Mouse (Mus musculus): ENCODE measurements at regions not wholly inside any gene's neighbourhood (a gene's known extent, or its start where the extent isn't known, plus 50 kb on each side); places are given as distances from the start of the nearest gene placed in this dataset.
A peak's percentile ranks its signal among the peaks of the same experiment; 100 is the strongest.
"Not testable (repeated sequence)": the region's sequence is repeated elsewhere in the genome, so short reads cannot be mapped to it uniquely, and the experiment has no call there.

DNA sequence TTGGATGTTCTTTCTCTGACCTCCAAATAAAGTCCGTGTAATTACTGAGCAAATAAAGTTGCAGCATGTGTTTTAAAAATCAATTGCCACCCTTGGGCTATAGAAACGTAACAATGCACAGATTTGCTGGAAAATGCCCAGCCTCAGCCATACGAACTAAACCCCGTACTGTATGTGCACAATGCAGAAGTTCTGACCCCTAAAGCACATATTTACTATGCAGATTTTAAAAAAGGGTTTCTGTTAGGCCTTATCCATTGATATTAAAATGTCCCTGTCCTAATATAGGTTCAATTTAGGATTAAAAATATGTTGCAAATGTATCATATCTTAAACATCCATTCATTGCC is 126.5 kb upstream of the Otx2 start:
- Histone ChIP-seq H3K9me3 (ENCODE audit: control insufficient read depth, low read length) (no peaks in the 10 kb centered on the region), H3K9ac (ENCODE audit: low read depth, low read length) (no peak overlapping the region), H3K4me1 (replicated peaks; ENCODE audit: control insufficient read depth, insufficient read depth, low read length) (no peaks in the 10 kb centered on the region), H3K27me3 (ENCODE audit: control insufficient read depth, insufficient read depth, low read length) (no peaks in the 10 kb centered on the region), H3K4me2 (replicated peaks; ENCODE audit: low read depth, low read length) (no peak overlapping the region), H3K36me3 (ENCODE audit: control insufficient read depth, insufficient read depth, low read length) (no peaks in the 10 kb centered on the region), H3K27ac (ENCODE audit: low read depth, low read length) (no peak overlapping the region), H3K4me3 (ENCODE audit: low read depth, low read length) (no peak overlapping the region)
- DNase-seq (ENCODE audit: low spot score) (no peak), ATAC-seq (ENCODE audit: low FRiP score) (no peak)
- WGBS, result 58% methylated on average over 4 of the region's 4 CpGs

- DNase-seq (ENCODE audit: low spot score), result no peak
- no peak for ATAC-seq (ENCODE audit: low FRiP score)
- no peak overlapping the region for H3K27ac ChIP-seq (ENCODE audit: low read depth, low read length)
- no peaks in the 10 kb centered on the region for H3K9me3 ChIP-seq (ENCODE audit: control insufficient read depth, low read length)
- no peak overlapping the region for H3K9ac ChIP-seq (ENCODE audit: low read depth, low read length)
- WGBS, result 64% methylated on average over 10 of the region's 10 CpGs
- no peaks in the 10 kb centered on the region for H3K27me3 ChIP-seq (ENCODE audit: control insufficient read depth, insufficient read depth, low read length)
- H3K4me3 ChIP-seq (ENCODE audit: low read depth, low read length), result no peak overlapping the region
- H3K36me3 ChIP-seq (ENCODE audit: control insufficient read depth, insufficient read depth, low read length), result no peaks in the 10 kb centered on the region
- no peak overlapping the region for H3K4me2 ChIP-seq (replicated peaks; ENCODE audit: low read depth, low read length)
- H3K4me1 ChIP-seq (replicated peaks; ENCODE audit: control insufficient read depth, insufficient read depth, low read length), result no peaks in the 10 kb centered on the region
Observed at GRCm38 (mm10) chr14:48799442-48800099, 126.0 kb upstream of the Otx2 start.

DNA sequence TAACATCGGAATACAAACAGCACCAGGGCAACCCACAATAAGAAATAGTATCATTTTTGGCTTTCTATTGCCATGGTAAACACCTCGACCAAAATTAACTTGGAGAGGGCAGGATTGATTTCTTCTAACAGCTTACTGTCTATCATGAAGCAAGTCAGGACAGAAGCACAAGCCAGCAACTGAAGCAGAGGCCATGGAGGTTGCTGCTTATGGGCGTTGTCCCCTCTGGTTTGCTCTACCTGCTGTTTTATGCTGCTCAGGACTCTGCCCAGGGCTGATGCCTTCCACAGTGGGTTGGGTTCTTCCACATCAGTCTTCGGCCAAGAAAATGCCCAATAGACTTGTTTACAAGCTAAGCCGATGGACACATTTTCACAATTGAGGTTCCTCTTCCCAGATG is 117.9 kb upstream of the Otx2 start:
- Histone ChIP-seq H3K9ac (ENCODE audit: low read depth, low read length) (no peak overlapping the region), H3K36me3 (ENCODE audit: control insufficient read depth, insufficient read depth, low read length) (no peaks in the 10 kb centered on the region), H3K27me3 (ENCODE audit: control insufficient read depth, insufficient read depth, low read length) (no peaks in the 10 kb centered on the region), H3K4me2 (replicated peaks; ENCODE audit: low read depth, low read length) (no peak overlapping the region), H3K4me3 (ENCODE audit: low read depth, low read length) (no peak overlapping the region), H3K27ac (ENCODE audit: low read depth, low read length) (no peak overlapping the region), H3K4me1 (replicated peaks; ENCODE audit: control insufficient read depth, insufficient read depth, low read length) (no peaks in the 10 kb centered on the region), H3K9me3 (ENCODE audit: control insufficient read depth, low read length) (no peaks in the 10 kb centered on the region)
- 87% methylated on average over 5 of the region's 5 CpGs for WGBS
- no peak for ATAC-seq (ENCODE audit: low FRiP score)
- DNase-seq (ENCODE audit: low spot score), result no peak

DNA sequence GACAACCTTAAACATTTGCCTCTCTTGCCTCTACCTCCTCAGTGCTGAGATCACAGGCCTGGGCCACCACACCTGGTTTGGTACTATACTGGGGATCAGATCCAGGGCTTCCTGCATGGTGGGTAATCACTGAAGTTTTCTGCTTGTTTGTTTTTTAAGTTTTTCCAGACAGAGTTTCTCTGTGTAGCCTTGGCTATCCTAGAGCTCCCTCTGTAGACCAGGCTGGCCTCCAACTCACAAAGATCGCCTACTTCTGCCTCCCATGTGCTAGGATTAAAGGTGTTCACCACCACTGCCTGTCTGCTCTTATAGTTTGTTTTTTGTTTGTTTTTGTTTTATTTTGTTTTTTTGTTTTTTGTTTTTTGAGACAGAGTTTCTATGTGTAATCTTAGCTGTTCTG is 105.7 kb upstream of the Otx2 start:
- DNase-seq (ENCODE audit: low spot score), result no peak
- Histone ChIP-seq H3K9ac (ENCODE audit: low read depth, low read length) (no peak overlapping the region), H3K36me3 (ENCODE audit: control insufficient read depth, insufficient read depth, low read length) (no peaks in the 10 kb centered on the region), H3K4me2 (replicated peaks; ENCODE audit: low read depth, low read length) (no peak overlapping the region), H3K4me1 (replicated peaks; ENCODE audit: control insufficient read depth, insufficient read depth, low read length) (no peaks in the 10 kb centered on the region), H3K27ac (ENCODE audit: low read depth, low read length) (no peak overlapping the region), H3K4me3 (ENCODE audit: low read depth, low read length) (no peak overlapping the region), H3K9me3 (ENCODE audit: control insufficient read depth, low read length) (no peaks in the 10 kb centered on the region), H3K27me3 (ENCODE audit: control insufficient read depth, insufficient read depth, low read length) (no peaks in the 10 kb centered on the region)
- WGBS, result 79% methylated on average over 1 of the region's 1 CpGs
- ATAC-seq (ENCODE audit: low FRiP score), result no peak

GRCm38 (mm10) chr14:48770832-48771231 is 97.2 kb upstream of the Otx2 start:
- DNase-seq (ENCODE audit: low spot score) (no peak), ATAC-seq (ENCODE audit: low FRiP score) (no peak)
- Histone ChIP-seq H3K4me2 (replicated peaks; ENCODE audit: low read depth, low read length) (no peak overlapping the region), H3K4me3 (ENCODE audit: low read depth, low read length) (no peak overlapping the region), H3K36me3 (ENCODE audit: control insufficient read depth, insufficient read depth, low read length) (no peaks in the 10 kb centered on the region), H3K27ac (ENCODE audit: low read depth, low read length) (no peak overlapping the region), H3K27me3 (ENCODE audit: control insufficient read depth, insufficient read depth, low read length) (no peaks in the 10 kb centered on the region), H3K9me3 (ENCODE audit: control insufficient read depth, low read length) (no peaks in the 10 kb centered on the region), H3K4me1 (replicated peaks; ENCODE audit: control insufficient read depth, insufficient read depth, low read length) (no peaks in the 10 kb centered on the region), H3K9ac (ENCODE audit: low read depth, low read length) (no peak overlapping the region)
- 90% methylated on average over 9 of the region's 9 CpGs for WGBS

DNA sequence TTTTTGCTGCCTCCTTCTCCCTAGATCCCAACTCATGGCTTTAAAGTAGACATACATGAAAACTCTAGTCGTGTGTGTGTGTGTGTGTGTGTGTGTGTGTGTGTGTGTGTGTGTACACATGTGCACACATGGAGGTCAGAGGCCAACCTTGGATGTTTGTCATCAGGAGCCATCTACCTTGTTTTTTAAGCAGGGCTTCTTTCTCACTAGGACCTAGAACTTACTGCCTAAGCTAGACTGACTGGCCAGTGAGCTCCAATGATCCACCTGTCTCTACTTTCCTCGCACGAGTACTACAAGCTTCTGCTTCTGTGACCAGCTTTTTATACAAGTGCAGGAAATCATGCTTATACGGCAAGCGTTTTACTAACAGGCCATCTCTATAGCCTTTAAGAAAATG is 89.1 kb upstream of the Otx2 start:
- Histone ChIP-seq H3K27ac (ENCODE audit: low read depth, low read length) (no peak overlapping the region), H3K27me3 (ENCODE audit: control insufficient read depth, insufficient read depth, low read length) (no peaks in the 10 kb centered on the region), H3K4me2 (replicated peaks; ENCODE audit: low read depth, low read length) (no peak overlapping the region), H3K9me3 (ENCODE audit: control insufficient read depth, low read length) (no peaks in the 10 kb centered on the region), H3K36me3 (ENCODE audit: control insufficient read depth, insufficient read depth, low read length) (no peaks in the 10 kb centered on the region), H3K4me3 (ENCODE audit: low read depth, low read length) (no peak overlapping the region), H3K4me1 (replicated peaks; ENCODE audit: control insufficient read depth, insufficient read depth, low read length) (no peaks in the 10 kb centered on the region), H3K9ac (ENCODE audit: low read depth, low read length) (no peak overlapping the region)
- ATAC-seq (ENCODE audit: low FRiP score), result no peak
- no peak for DNase-seq (ENCODE audit: low spot score)
- WGBS, result 89% methylated on average over 5 of the region's 5 CpGs

DNA sequence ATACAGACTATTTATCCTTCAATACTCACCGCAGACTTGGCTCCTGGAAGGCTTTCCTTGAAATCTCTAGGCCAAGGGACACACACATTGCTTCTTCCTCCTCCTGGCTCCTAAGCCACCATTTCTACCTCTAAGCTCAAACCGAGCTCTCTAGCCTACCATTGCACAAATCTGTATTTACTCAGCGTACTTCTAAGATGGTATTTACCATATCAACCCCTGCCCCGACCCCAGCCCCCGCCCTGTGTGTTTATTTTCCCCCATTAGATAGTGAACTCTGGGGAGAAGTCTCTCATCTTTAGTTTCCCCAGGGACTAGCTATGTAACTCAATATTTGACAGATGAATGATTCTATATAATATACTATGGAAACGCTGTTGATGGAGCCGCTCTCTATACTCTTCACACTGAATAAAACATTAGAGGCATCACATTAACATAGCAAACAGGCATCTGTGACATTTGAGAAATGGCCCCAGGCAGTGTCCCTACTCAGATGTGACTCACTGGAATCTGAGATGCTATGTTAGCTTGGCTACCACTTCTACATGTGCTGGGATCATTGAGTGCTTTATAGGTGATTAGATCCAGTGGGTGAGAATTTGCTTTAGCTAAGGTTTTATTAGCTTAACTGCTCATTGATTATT is 87.5 kb upstream of the Otx2 start:
- 55% methylated on average over 7 of the region's 7 CpGs for WGBS

GRCm38 (mm10) chr14:48755096-48755495 is 81.5 kb upstream of the Otx2 start:
- 97% methylated on average over 5 of the region's 5 CpGs for WGBS
- H3K27me3 ChIP-seq (ENCODE audit: control insufficient read depth, insufficient read depth, low read length); DNase-seq (ENCODE audit: low spot score); ATAC-seq (ENCODE audit: low FRiP score); H3K36me3 ChIP-seq (ENCODE audit: control insufficient read depth, insufficient read depth, low read length); H3K27ac ChIP-seq (ENCODE audit: low read depth, low read length); H3K9ac ChIP-seq (ENCODE audit: low read depth, low read length); H3K4me2 ChIP-seq (replicated peaks; ENCODE audit: low read depth, low read length); H3K4me3 ChIP-seq (ENCODE audit: low read depth, low read length); H3K9me3 ChIP-seq (ENCODE audit: control insufficient read depth, low read length): not testable (repeated sequence)
- peaks cover 10% of the 10 kb centered on the region for H3K4me1 ChIP-seq (replicated peaks; ENCODE audit: control insufficient read depth, insufficient read depth, low read length)

More for the DNA sequence above, 87.5 kb upstream of the Otx2 start:
- H3K4me1 ChIP-seq (replicated peaks; ENCODE audit: control insufficient read depth, insufficient read depth, low read length), result no peaks in the 10 kb centered on the region
- ATAC-seq (ENCODE audit: low FRiP score) (peak; percentile 80), DNase-seq (ENCODE audit: low spot score) (peak; percentile 56)
- no peak overlapping the region for H3K4me2 ChIP-seq (replicated peaks; ENCODE audit: low read depth, low read length)
- H3K9ac ChIP-seq (ENCODE audit: low read depth, low read length), result no peak overlapping the region
- H3K9me3 ChIP-seq (ENCODE audit: control insufficient read depth, low read length), result no peaks in the 10 kb centered on the region
- no peak overlapping the region for H3K27ac ChIP-seq (ENCODE audit: low read depth, low read length)
- no peaks in the 10 kb centered on the region for H3K36me3 ChIP-seq (ENCODE audit: control insufficient read depth, insufficient read depth, low read length)
- H3K27me3 ChIP-seq (ENCODE audit: control insufficient read depth, insufficient read depth, low read length), result no peaks in the 10 kb centered on the region
- H3K4me3 ChIP-seq (ENCODE audit: low read depth, low read length), result no peak overlapping the region

DNA sequence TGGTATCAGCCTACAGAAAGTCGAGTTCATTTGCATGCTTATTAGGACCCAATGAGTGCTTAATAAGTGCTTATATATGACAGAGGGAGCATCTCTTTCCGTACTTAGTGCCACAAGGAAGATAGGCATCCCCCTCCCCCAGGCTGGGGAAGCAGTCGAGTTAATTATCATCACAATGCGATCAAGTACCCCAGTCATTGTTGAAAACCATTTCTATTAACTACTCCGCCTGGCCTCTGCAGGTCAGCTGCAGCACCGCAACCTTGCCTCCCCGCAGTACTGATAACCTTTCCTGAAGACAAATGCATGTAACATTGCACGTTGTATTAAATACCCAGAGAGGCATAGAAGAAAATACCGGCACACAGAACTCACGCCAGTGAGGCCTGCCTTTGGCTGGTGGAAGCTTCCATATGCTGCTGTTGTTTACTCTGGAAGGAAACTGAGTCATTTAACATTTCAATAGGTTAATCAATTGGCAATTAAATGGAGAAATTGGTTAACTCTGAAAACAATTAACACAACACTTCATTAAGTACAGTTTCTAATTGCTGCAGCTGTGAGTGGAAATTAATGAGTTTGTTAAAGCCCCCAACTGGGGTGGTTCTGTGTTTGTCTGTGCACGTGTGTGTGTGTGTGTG is 80.6 kb upstream of the Otx2 start:
- no peak overlapping the region for H3K4me2 ChIP-seq (replicated peaks; ENCODE audit: low read depth, low read length)
- no peaks in the 10 kb centered on the region for H3K36me3 ChIP-seq (ENCODE audit: control insufficient read depth, insufficient read depth, low read length)
- peaks cover 2% of the 10 kb centered on the region; the same call in 1 of the 2 replicates for H3K27me3 ChIP-seq (ENCODE audit: control insufficient read depth, insufficient read depth, low read length)
- no peak overlapping the region for H3K9ac ChIP-seq (ENCODE audit: low read depth, low read length)
- H3K4me1 ChIP-seq (replicated peaks; ENCODE audit: control insufficient read depth, insufficient read depth, low read length), result peaks cover 10% of the 10 kb centered on the region
- ATAC-seq (ENCODE audit: low FRiP score) (peak; percentile 79), DNase-seq (ENCODE audit: low spot score) (peak; percentile 60)
- H3K9me3 ChIP-seq (ENCODE audit: control insufficient read depth, low read length), result no peaks in the 10 kb centered on the region
- H3K4me3 ChIP-seq (ENCODE audit: low read depth, low read length), result no peak overlapping the region
- no peak overlapping the region for H3K27ac ChIP-seq (ENCODE audit: low read depth, low read length)
- 12% methylated on average over 11 of the region's 11 CpGs for WGBS

Data from hindbrain, embryonic 11.5 days (tissue).